Mouse (Mus musculus) myocyte (in vitro differentiated cells): Measurements from ENCODE around the gene H2-Oa.

Experiments used
- E2F4 ChIP-seq: IDR thresholded peaks from one replicate; pipeline ENCODE4 v1.6.1; 2011; ENCODE audit warnings: mild to moderate bottlenecking, control low read depth, moderate library complexity; ENCODE audit not compliant: insufficient read depth
- MAX ChIP-seq: IDR thresholded peaks from one replicate; pipeline ENCODE4 v1.6.1; 2011; ENCODE audit warnings: low read depth, mild to moderate bottlenecking, control low read depth
- MYOD1 ChIP-seq, 3 experiments: IDR thresholded peaks; one replicate each; pipeline ENCODE4 v1.6.1; 2011; ENCODE audit warnings: control low read depth in 2 of 3, low read depth in 2 of 3, mild to moderate bottlenecking in 2 of 3, moderate library complexity in 1 of 3; ENCODE audit not compliant: insufficient read length in 2 of 3, control insufficient read depth in 1 of 3
- POLR2A ChIP-seq: IDR thresholded peaks from one replicate; pipeline ENCODE4 v1.6.1; 2011; ENCODE audit warnings: low read depth, mild to moderate bottlenecking, control low read depth, moderate library complexity; ENCODE audit not compliant: insufficient read length
- POLR2AphosphoS2 ChIP-seq: IDR thresholded peaks from one replicate; pipeline ENCODE4 v1.6.1; 2011; ENCODE audit warnings: low read depth, control low read depth; ENCODE audit not compliant: insufficient read length
- REST ChIP-seq: IDR thresholded peaks from one replicate; pipeline ENCODE4 v1.6.1; 2011; ENCODE audit warnings: mild to moderate bottlenecking, control low read depth, moderate library complexity; ENCODE audit not compliant: insufficient read depth, insufficient read length
- TCF12 ChIP-seq: IDR thresholded peaks from one replicate; pipeline ENCODE4 v1.6.1; 2011; ENCODE audit warnings: mild to moderate bottlenecking, control low read depth; ENCODE audit not compliant: poor library complexity, insufficient read depth, severe bottlenecking
- TCF3 ChIP-seq: IDR thresholded peaks from one replicate; pipeline ENCODE4 v1.6.1; 2011; ENCODE audit warnings: low read depth, control low read depth; ENCODE audit not compliant: insufficient read length
- USF1 ChIP-seq: IDR thresholded peaks from one replicate; pipeline ENCODE4 v1.6.1; 2011; ENCODE audit warnings: low read depth, mild to moderate bottlenecking, control low read depth, moderate library complexity

GRCm38 (mm10) chr17:34090923-34091322 lies 1.2 kb upstream of the H2-Oa start:
- TF ChIP-seq POLR2A (no peak), POLR2AphosphoS2 (no peak), TCF3 (no peak), MAX (no peak), USF1 (no peak), TCF12 (no peak), REST (no peak), E2F4 (no peak), MYOD1 (IDR thresholded peaks at IDR 0.05; ENCODE audit: control insufficient read depth in 1 of 3, insufficient read length in 2 of 3, low read depth in 2 of 3) (no peak)
